Mouse (Mus musculus): Measurements from ENCODE around the gene Me3.

- TF ChIP-seq CTCF (IDR thresholded peaks at IDR 0.05; ENCODE audit: low read depth): no peak
- no peak for TF ChIP-seq EP300 (IDR thresholded peaks at IDR 0.05; ENCODE audit: low read depth)
Observed at GRCm38 (mm10) chr7:89720256-89720655, 88.1 kb downstream of the Me3 start.

Data from heart, postnatal 0 days (tissue).